Mouse (Mus musculus) stomach, embryonic 16.5 days (tissue): Measurements from ENCODE around the gene Pml. TPM values are rescaled to one million over a fixed set of nuclear protein-coding genes. Genes with fewer than 3 reads are reported as not detected.

Experiments used
- ATAC-seq: fragments of 200-750 bp; cut with Nextera tagmentation; 2 replicates; pipeline ENCODE4 v1.8.0; 2017; ENCODE audit warnings: moderate number of reproducible peaks, moderate TSS enrichment; ENCODE audit not compliant: insufficient read depth, low FRiP score
- H3K27ac ChIP-seq: fragments of 300-500 bp; sonication (generic); 2 replicates; pipeline ENCODE4 v1.5.1; 2014; ENCODE audit warnings: low read length
- H3K27me3 ChIP-seq: fragments of 300-500 bp; sonication (generic); 2 replicates; pipeline ENCODE4 v1.6.1; 2014; ENCODE audit warnings: low read length, control low read depth, mixed read lengths; ENCODE audit not compliant: control insufficient read depth, insufficient read depth
- H3K36me3 ChIP-seq: fragments of 300-500 bp; sonication (generic); 2 replicates; pipeline ENCODE4 v1.6.1; 2014; ENCODE audit warnings: low read length; ENCODE audit not compliant: control insufficient read depth, insufficient read depth
- H3K4me1 ChIP-seq: fragments of 300-500 bp; sonication (generic); 2 replicates; pipeline ENCODE4 v1.6.1; 2014; ENCODE audit warnings: low read length, control low read depth, mixed read lengths; ENCODE audit not compliant: control insufficient read depth, insufficient read depth
- H3K4me2 ChIP-seq: fragments of 300-500 bp; sonication (generic); 2 replicates; pipeline ENCODE4 v1.6.1; 2014; ENCODE audit warnings: low read depth, low read length, mixed read lengths
- H3K4me3 ChIP-seq: fragments of 300-500 bp; sonication (generic); replicated peaks from 2 replicates; pipeline ENCODE4 v1.5.1; 2014; ENCODE audit warnings: mild to moderate bottlenecking, low read length
- H3K9ac ChIP-seq: fragments of 300-500 bp; sonication (generic); 2 replicates; pipeline ENCODE4 v1.6.1; 2014; ENCODE audit warnings: low read length
- H3K9me3 ChIP-seq: fragments of 300-500 bp; sonication (generic); replicated peaks from 2 replicates; pipeline ENCODE4 v1.6.1; 2016; ENCODE audit warnings: low read length, control low read depth; ENCODE audit not compliant: control insufficient read depth
- WGBS: fragments of 180-500 bp; shearing (Covaris S2); extraction: QIAGEN DNeasy Blood & Tissue Kit; methylation state at CpG from one replicate; pipeline ENCODE4 v1.1.7; 2014; 5-methylcytosine and 5-hydroxymethylcytosine counted together
- microRNA-seq: library from miRNA; unstranded; fragments of <30 nt; microRNA quantifications from one replicate; pipeline ENCODE4, GENCODE M21; 2016
- polyA plus RNA-seq: library from polyadenylated mRNA; unstranded; fragments of >200 nt; fragmentation: Nextera tagmentation; extraction: Ambion mirVana; gene quantifications from 2 replicates; pipeline ENCODE4 v1.2.1, GENCODE M21; 2015

Pml gene
- polyA plus RNA-seq, 1 experiment from 2014 or later, result 17.9 TPM

DNA sequence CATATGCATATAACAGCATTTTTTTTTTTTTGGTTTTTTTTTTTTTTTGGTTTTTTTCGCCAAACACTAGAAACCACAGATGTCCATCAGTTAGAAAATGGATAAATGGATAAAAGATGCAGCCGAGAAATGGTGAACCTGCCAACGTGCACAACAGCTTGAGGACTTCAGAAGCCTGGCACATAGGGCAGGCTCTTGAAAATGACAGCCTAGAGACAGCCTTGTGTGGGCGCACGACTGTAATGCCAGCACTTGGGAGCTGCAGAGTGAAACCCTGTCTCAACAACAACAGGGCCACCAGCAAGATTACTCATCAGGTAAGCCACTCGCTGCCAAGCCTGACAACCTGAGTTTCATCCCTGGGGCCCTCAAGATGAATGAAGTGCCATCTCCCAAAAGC is 80.2 kb downstream of the Pml start:
- Histone ChIP-seq H3K27me3 (no peaks in the 10 kb centered on the region), H3K36me3 (no peaks in the 10 kb centered on the region), H3K4me1 (no peaks in the 10 kb centered on the region), H3K4me3 (no peak overlapping the region), H3K27ac (no peak overlapping the region), H3K9me3 (peaks cover 5% of the 10 kb centered on the region; the same call in 1 of the 2 replicates), H3K4me2 (no peak overlapping the region), H3K9ac (no peak overlapping the region)
- ATAC-seq, result no peak
- WGBS, result 80% methylated on average over 6 of the region's 6 CpGs

DNA sequence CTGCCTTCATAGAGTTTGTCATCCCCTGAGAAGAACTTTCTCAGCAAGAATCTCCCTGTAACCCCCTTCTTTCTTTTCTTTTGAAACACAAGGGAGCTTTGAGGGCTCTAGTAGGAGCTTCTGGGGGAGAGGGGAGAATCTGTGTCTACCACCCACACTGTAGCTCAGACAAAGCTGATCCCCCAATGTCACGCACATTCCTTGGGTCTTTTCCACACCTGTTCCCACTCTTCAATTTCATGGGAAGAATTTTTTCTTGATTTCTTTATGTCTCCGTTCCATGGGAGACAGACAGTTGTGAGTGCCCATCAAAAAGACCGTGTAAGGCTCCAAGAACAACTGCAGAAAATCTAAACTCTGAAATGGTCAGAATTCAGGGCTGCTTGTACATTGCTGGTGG is 80.7 kb downstream of the Pml start:
- H3K4me2 ChIP-seq, result no peak overlapping the region
- no peak overlapping the region for H3K27ac ChIP-seq
- H3K9ac ChIP-seq, result no peak overlapping the region
- no peaks in the 10 kb centered on the region for H3K27me3 ChIP-seq
- H3K4me1 ChIP-seq, result no peaks in the 10 kb centered on the region
- no peak for ATAC-seq
- no peak overlapping the region for H3K4me3 ChIP-seq
- peaks cover 5% of the 10 kb centered on the region; the same call in 1 of the 2 replicates for H3K9me3 ChIP-seq
- 57% methylated on average over 3 of the region's 3 CpGs for WGBS
- no peaks in the 10 kb centered on the region for H3K36me3 ChIP-seq

Small RNA genes lying within 50 kb of the gene (microRNA-seq; reads per million reads assigned to microRNA genes)
- not detected for gene Mir6385

Other genes starting within 250 kb of the Pml start
- 1.5 and 7.6 TPM in 2 replicates for gene Cyp11a1, start 243.4 kb downstream of the Pml start, polyA plus RNA-seq
- gene Stra6, start 186.0 kb downstream of the Pml start, polyA plus RNA-seq, result 1.4 and 2.2 TPM in 2 replicates
- gene Ccdc33, start 131.0 kb downstream of the Pml start, polyA plus RNA-seq, result not detected in 2 replicates
- gene Islr, start 45.5 kb downstream of the Pml start, polyA plus RNA-seq, result 120 and 128 TPM in 2 replicates
- 1.3 TPM in 2 replicates for gene Islr2, start 45.5 kb downstream of the Pml start, polyA plus RNA-seq
- 23.7 and 26.0 TPM in 2 replicates for gene Stoml1, start 3.4 kb upstream of the Pml start, polyA plus RNA-seq
- gene Loxl1, start 63.4 kb upstream of the Pml start, polyA plus RNA-seq, result 31.0 and 33.4 TPM in 2 replicates
- 0.12 TPM in 1 of 2 replicates, not detected in the other for gene Tbc1d21, start 120.7 kb upstream of the Pml start, polyA plus RNA-seq
- gene Insyn1, start 238.8 kb upstream of the Pml start, polyA plus RNA-seq, result 0.32 and 0.77 TPM in 2 replicates